Mouse (Mus musculus): ENCODE data around the gene Atg4d.

GRCm38 (mm10) chr9:21305065-21305464, 40.0 kb downstream of the Atg4d start:
- TF ChIP-seq CTCF (conservative IDR thresholded peaks at IDR 0.05; ENCODE audit: low read length) (no peak), POU5F1 (IDR thresholded peaks at IDR 0.05; ENCODE audit: borderline replicate concordance, low read length) (no peak)

Measured in E14TG2a.4 (cell line).